Mouse (Mus musculus) stomach, embryonic 15.5 days (tissue): ENCODE measurements around the gene A730071L15Rik. TPM values are rescaled to one million over a fixed set of nuclear protein-coding genes. Genes with fewer than 3 reads are reported as not detected.

Source experiments
- ATAC-seq: fragments of 200-750 bp; cut with Nextera tagmentation; 2 replicates; pipeline ENCODE4 v1.8.0; 2017; ENCODE audit warnings: low read depth, moderate number of reproducible peaks, moderate TSS enrichment; ENCODE audit not compliant: insufficient read depth, low FRiP score
- H3K27ac ChIP-seq: fragments of 300-500 bp; sonication (generic); 2 replicates; pipeline ENCODE4 v1.5.1; 2015; ENCODE audit warnings: mild to moderate bottlenecking, inconsistent platforms
- H3K27me3 ChIP-seq: fragments of 300-500 bp; sonication (generic); replicated peaks from 2 replicates; pipeline ENCODE4 v1.6.1; 2015; ENCODE audit warnings: inconsistent platforms
- H3K36me3 ChIP-seq: fragments of 300-500 bp; sonication (generic); 2 replicates; pipeline ENCODE4 v1.6.1; 2015; ENCODE audit warnings: inconsistent platforms
- H3K4me1 ChIP-seq: fragments of 300-500 bp; sonication (generic); 2 replicates; pipeline ENCODE4 v1.6.1; 2015; ENCODE audit warnings: inconsistent platforms
- H3K4me2 ChIP-seq: fragments of 300-500 bp; sonication (generic); 2 replicates; pipeline ENCODE4 v1.6.1; 2015; ENCODE audit warnings: mild to moderate bottlenecking, inconsistent platforms
- H3K4me3 ChIP-seq: fragments of 300-500 bp; sonication (generic); replicated peaks from 2 replicates; pipeline ENCODE4 v1.5.1; 2015; ENCODE audit warnings: inconsistent platforms
- H3K9ac ChIP-seq: fragments of 300-500 bp; sonication (generic); 2 replicates; pipeline ENCODE4 v1.6.1; 2015; ENCODE audit warnings: inconsistent platforms
- H3K9me3 ChIP-seq: fragments of 300-500 bp; sonication (generic); 2 replicates; pipeline ENCODE4 v1.6.1; 2016; ENCODE audit warnings: inconsistent platforms
- WGBS: fragments of 180-500 bp; shearing (Covaris S2); methylation state at CpG from one replicate; pipeline ENCODE4 v1.1.7; 2015; 5-methylcytosine and 5-hydroxymethylcytosine counted together
- polyA plus RNA-seq: library from polyadenylated mRNA; unstranded; fragments of >200 nt; fragmentation: Nextera tagmentation; extraction: Ambion mirVana; gene quantifications from 2 replicates; pipeline ENCODE4 v1.2.1, GENCODE M21; 2015

The A730071L15Rik gene
- polyA plus RNA-seq, result 0.39 and 0.51 TPM in 2 replicates

- peak within 1 kb of the TSS; percentile 95 for H3K27ac ChIP-seq
- no peaks in the 10 kb centered on the region for H3K36me3 ChIP-seq
- peak within 1 kb of the TSS; percentile 88 for H3K9ac ChIP-seq
- H3K4me2 ChIP-seq, result peak within 1 kb of the TSS; percentile 89
- peak within 1 kb of the TSS; percentile 88 for H3K4me3 ChIP-seq
- peaks cover 16% of the 10 kb centered on the region for H3K4me1 ChIP-seq
- no peaks in the 10 kb centered on the region for H3K9me3 ChIP-seq
- H3K27me3 ChIP-seq, result no peaks in the 10 kb centered on the region
- ATAC-seq, result peak; percentile 56
- WGBS, result under 1% methylated on average over 35 of the region's 35 CpGs
These were observed at the start of gene A730071L15Rik for GRCm38 (mm10) chr11:6199410-6200086. Gene A730071L15Rik, plus strand, starts transcription at chr11:6200029.

- WGBS, result 78% methylated on average over 4 of the region's 4 CpGs
These were observed 47.0 kb upstream of the A730071L15Rik start for GRCm38 (mm10) chr11:6152864-6153263.

GRCm38 (mm10) chr11:6154211-6154701, 45.6 kb upstream of the A730071L15Rik start:
- Histone ChIP-seq H3K4me1 (0 out of 2 replicates have a peak, but pooled peaks cover 9% of the 10 kb centered on the region), H3K9me3 (no peaks in the 10 kb centered on the region), H3K27me3 (no peaks in the 10 kb centered on the region), H3K4me2 (no peak overlapping the region), H3K4me3 (no peak overlapping the region), H3K27ac (no peak overlapping the region), H3K36me3 (peaks cover 10% of the 10 kb centered on the region), H3K9ac (no peak overlapping the region)
- 49% methylated on average over 3 of the region's 3 CpGs for WGBS
- no peak for ATAC-seq

More at GRCm38 (mm10) chr11:6152864-6153263, 47.0 kb upstream of the A730071L15Rik start:
- no peaks in the 10 kb centered on the region for H3K9me3 ChIP-seq
- H3K9ac ChIP-seq, result no peak overlapping the region
- H3K27ac ChIP-seq, result no peak overlapping the region
- H3K4me3 ChIP-seq, result no peak overlapping the region
- peaks cover 17% of the 10 kb centered on the region for H3K36me3 ChIP-seq
- H3K4me1 ChIP-seq, result 0 out of 2 replicates have a peak, but pooled peaks cover 9% of the 10 kb centered on the region
- H3K27me3 ChIP-seq, result no peaks in the 10 kb centered on the region
- ATAC-seq, result no peak
- H3K4me2 ChIP-seq, result no peak overlapping the region

GRCm38 (mm10) chr11:6156651-6157050, 43.2 kb upstream of the A730071L15Rik start:
- WGBS, result 74% methylated on average over 5 of the region's 5 CpGs
- ATAC-seq, result no peak

GRCm38 (mm10) chr11:6157119-6157518, 42.7 kb upstream of the A730071L15Rik start:
- Histone ChIP-seq H3K4me1 (peaks cover 9% of the 10 kb centered on the region; the same call in 1 of the 2 replicates), H3K9ac (no peak overlapping the region), H3K4me2 (no peak overlapping the region), H3K27ac (no peak overlapping the region), H3K4me3 (no peak overlapping the region), H3K27me3 (no peaks in the 10 kb centered on the region), H3K36me3 (no peaks in the 10 kb centered on the region), H3K9me3 (no peaks in the 10 kb centered on the region)
- 63% methylated on average over 5 of the region's 5 CpGs for WGBS
- no peak for ATAC-seq

More at GRCm38 (mm10) chr11:6156651-6157050, 43.2 kb upstream of the A730071L15Rik start:
- Histone ChIP-seq H3K4me3 (no peak overlapping the region), H3K36me3 (no peaks in the 10 kb centered on the region), H3K4me2 (no peak overlapping the region), H3K9ac (no peak overlapping the region), H3K27me3 (no peaks in the 10 kb centered on the region), H3K4me1 (peaks cover 9% of the 10 kb centered on the region; the same call in 1 of the 2 replicates), H3K9me3 (no peaks in the 10 kb centered on the region), H3K27ac (no peak overlapping the region)

GRCm38 (mm10) chr11:6158515-6158914, 41.3 kb upstream of the A730071L15Rik start:
- H3K9me3 ChIP-seq, result no peaks in the 10 kb centered on the region
- H3K36me3 ChIP-seq, result no peaks in the 10 kb centered on the region
- no peak overlapping the region for H3K27ac ChIP-seq
- no peak overlapping the region for H3K9ac ChIP-seq
- ATAC-seq, result no peak
- H3K27me3 ChIP-seq, result no peaks in the 10 kb centered on the region
- peaks cover 9% of the 10 kb centered on the region; the same call in 1 of the 2 replicates for H3K4me1 ChIP-seq
- no peak overlapping the region for H3K4me2 ChIP-seq
- no peak overlapping the region for H3K4me3 ChIP-seq
- WGBS, result 73% methylated on average over 1 of the region's 1 CpGs

GRCm38 (mm10) chr11:6159704-6160275, 40.0 kb upstream of the A730071L15Rik start:
- Histone ChIP-seq H3K9ac (no peak overlapping the region), H3K4me1 (no peaks in the 10 kb centered on the region; the same call in 1 of the 2 replicates), H3K27ac (no peak overlapping the region), H3K4me2 (no peak overlapping the region), H3K36me3 (no peaks in the 10 kb centered on the region), H3K4me3 (no peak overlapping the region), H3K27me3 (no peaks in the 10 kb centered on the region), H3K9me3 (no peaks in the 10 kb centered on the region)
- 80% methylated on average over 4 of the region's 4 CpGs for WGBS
- ATAC-seq, result no peak

GRCm38 (mm10) chr11:6160663-6161271, 39.1 kb upstream of the A730071L15Rik start:
- WGBS, result 74% methylated on average over 3 of the region's 3 CpGs
- Histone ChIP-seq H3K27me3 (no peaks in the 10 kb centered on the region), H3K4me1 (no peaks in the 10 kb centered on the region; the same call in 1 of the 2 replicates), H3K9ac (no peak overlapping the region), H3K4me2 (no peak overlapping the region), H3K9me3 (no peaks in the 10 kb centered on the region), H3K4me3 (no peak overlapping the region), H3K27ac (no peak overlapping the region), H3K36me3 (no peaks in the 10 kb centered on the region)
- ATAC-seq, result no peak

GRCm38 (mm10) chr11:6161549-6161948, 38.3 kb upstream of the A730071L15Rik start:
- H3K9me3 ChIP-seq, result no peaks in the 10 kb centered on the region
- H3K27me3 ChIP-seq, result no peaks in the 10 kb centered on the region
- H3K4me1 ChIP-seq, result no peaks in the 10 kb centered on the region; the same call in 1 of the 2 replicates
- H3K27ac ChIP-seq, result no peak overlapping the region
- no peak overlapping the region for H3K9ac ChIP-seq
- H3K36me3 ChIP-seq, result no peaks in the 10 kb centered on the region
- ATAC-seq, result no peak
- no peak overlapping the region for H3K4me2 ChIP-seq
- no peak overlapping the region for H3K4me3 ChIP-seq

- no peak overlapping the region for H3K4me2 ChIP-seq
- no peaks in the 10 kb centered on the region for H3K27me3 ChIP-seq
- no peak overlapping the region for H3K4me3 ChIP-seq
- no peak for ATAC-seq
- no peaks in the 10 kb centered on the region; the same call in 1 of the 2 replicates for H3K4me1 ChIP-seq
- no peaks in the 10 kb centered on the region for H3K36me3 ChIP-seq
- H3K27ac ChIP-seq, result no peak overlapping the region
- no peaks in the 10 kb centered on the region for H3K9me3 ChIP-seq
- no peak overlapping the region for H3K9ac ChIP-seq
- 93% methylated on average over 3 of the region's 3 CpGs for WGBS
These were observed 36.8 kb upstream of the A730071L15Rik start for GRCm38 (mm10) chr11:6163062-6163461.

GRCm38 (mm10) chr11:6163706-6164105, 36.1 kb upstream of the A730071L15Rik start:
- H3K4me3 ChIP-seq, result no peak overlapping the region
- H3K27me3 ChIP-seq, result no peaks in the 10 kb centered on the region
- no peak overlapping the region for H3K27ac ChIP-seq
- H3K4me2 ChIP-seq, result no peak overlapping the region
- H3K9ac ChIP-seq, result no peak overlapping the region
- H3K4me1 ChIP-seq, result no peaks in the 10 kb centered on the region; the same call in 1 of the 2 replicates
- no peaks in the 10 kb centered on the region for H3K9me3 ChIP-seq
- H3K36me3 ChIP-seq, result no peaks in the 10 kb centered on the region
- no peak for ATAC-seq
- WGBS, result 83% methylated on average over 12 of the region's 12 CpGs

- no peaks in the 10 kb centered on the region for H3K9me3 ChIP-seq
- H3K36me3 ChIP-seq, result no peaks in the 10 kb centered on the region
- no peak overlapping the region for H3K4me3 ChIP-seq
- no peak overlapping the region for H3K4me2 ChIP-seq
- no peak overlapping the region for H3K9ac ChIP-seq
- H3K4me1 ChIP-seq, result no peaks in the 10 kb centered on the region; the same call in 1 of the 2 replicates
- no peak for ATAC-seq
- no peak overlapping the region for H3K27ac ChIP-seq
- H3K27me3 ChIP-seq, result no peaks in the 10 kb centered on the region
- 92% methylated on average over 7 of the region's 7 CpGs for WGBS
These were observed 35.0 kb upstream of the A730071L15Rik start for GRCm38 (mm10) chr11:6164781-6165180.
